Mouse (Mus musculus) liver, adult 2 months (tissue): ENCODE measurements at regions not wholly inside any gene's neighbourhood (a gene's known extent, or its start where the extent isn't known, plus 50 kb on each side); places are given as distances from the start of the nearest gene placed in this dataset.

Experiments
- DNase-seq: peaks from one replicate; pipeline ENCODE4 v3.0.0-alpha.2; 2011; ENCODE audit warnings: low read depth, low spot score; ENCODE audit errors: extremely low read depth
- H3K27ac ChIP-seq: fragments of 200-500 bp; replicated peaks from 2 replicates; pipeline ENCODE4 v1.5.1; 2012; ENCODE audit warnings: low read depth, mild to moderate bottlenecking, control low read depth, inconsistent platforms, low read length; ENCODE audit not compliant: insufficient read depth
- H3K27me3 ChIP-seq: fragments of 200-500 bp; 2 replicates; pipeline ENCODE4 v1.6.1; 2012; ENCODE audit warnings: mild to moderate bottlenecking, moderate library complexity, low read length, inconsistent platforms; ENCODE audit not compliant: control insufficient read depth, insufficient read depth
- H3K36me3 ChIP-seq: fragments of 200-500 bp; 2 replicates; pipeline ENCODE4 v1.6.1; 2012; ENCODE audit warnings: low read length, inconsistent platforms; ENCODE audit not compliant: control insufficient read depth, insufficient read depth
- H3K4me1 ChIP-seq: fragments of 200-500 bp; 2 replicates; pipeline ENCODE4 v1.6.1; 2011; ENCODE audit warnings: low read length; ENCODE audit not compliant: control insufficient read depth, insufficient read depth
- H3K4me3 ChIP-seq: fragments of 200-500 bp; 2 replicates; pipeline ENCODE4 v1.5.1; 2011; ENCODE audit warnings: low read depth, mild to moderate bottlenecking, control low read depth, low read length, moderate library complexity; ENCODE audit not compliant: insufficient read depth
- H3K79me2 ChIP-seq: fragments of 200-500 bp; 2 replicates; pipeline ENCODE4 v1.6.1; 2012; ENCODE audit warnings: inconsistent platforms, mild to moderate bottlenecking, low read length, moderate library complexity; ENCODE audit not compliant: control insufficient read depth, insufficient read depth
- H3K9ac ChIP-seq: fragments of 200-500 bp; 2 replicates; pipeline ENCODE4 v1.6.1; 2012; ENCODE audit warnings: low read depth, mild to moderate bottlenecking, control low read depth, inconsistent platforms, low read length
- CTCF ChIP-seq: fragments of 200-500 bp; IDR thresholded peaks from 2 replicates; pipeline ENCODE4 v1.5.1; 2011; ENCODE audit warnings: low read depth, low read length, control low read depth
- POLR2A ChIP-seq: fragments of 200-500 bp; IDR thresholded peaks from 2 replicates; pipeline ENCODE4 v1.6.1; 2011; ENCODE audit warnings: low read length, control low read depth; ENCODE audit not compliant: insufficient read depth; ENCODE audit errors: extremely low read depth
- WGBS: fragments of 180-500 bp; shearing (Covaris S2); methylation state at CpG from one replicate; pipeline ENCODE4 v1.1.7; 2018; 5-methylcytosine and 5-hydroxymethylcytosine counted together

DNA sequence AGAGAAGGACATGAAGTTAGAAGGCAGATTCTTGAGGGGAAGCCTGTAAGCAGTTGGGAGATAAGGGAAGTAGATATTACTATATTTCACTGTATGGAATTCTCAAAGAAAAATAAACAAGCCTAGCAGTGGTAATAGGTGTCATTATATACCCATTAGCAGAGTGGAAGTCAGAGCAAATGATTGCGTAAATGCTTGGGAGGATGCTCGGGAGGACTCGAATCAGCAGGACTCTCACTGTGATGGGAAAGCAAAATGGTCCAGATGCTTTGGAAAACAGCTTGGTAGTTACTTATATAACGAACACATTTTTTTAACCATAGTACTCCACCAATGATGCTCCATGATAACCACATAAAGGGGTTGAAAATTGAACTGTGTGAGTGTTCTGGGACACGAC lies 100.4 kb upstream of the Bmper start:
- 85% methylated on average over 5 of the region's 5 CpGs for WGBS
- Histone ChIP-seq H3K79me2 (no peaks in the 10 kb centered on the region), H3K4me1 (peaks cover 3% of the 10 kb centered on the region; the same call in 1 of the 2 replicates), H3K27ac (no peak overlapping the region), H3K27me3 (no peaks in the 10 kb centered on the region), H3K9ac (no peak overlapping the region), H3K36me3 (no peaks in the 10 kb centered on the region), H3K4me3 (no peak overlapping the region)
- no peak for DNase-seq
- TF ChIP-seq POLR2A: no peak
- no peak for TF ChIP-seq CTCF

DNA sequence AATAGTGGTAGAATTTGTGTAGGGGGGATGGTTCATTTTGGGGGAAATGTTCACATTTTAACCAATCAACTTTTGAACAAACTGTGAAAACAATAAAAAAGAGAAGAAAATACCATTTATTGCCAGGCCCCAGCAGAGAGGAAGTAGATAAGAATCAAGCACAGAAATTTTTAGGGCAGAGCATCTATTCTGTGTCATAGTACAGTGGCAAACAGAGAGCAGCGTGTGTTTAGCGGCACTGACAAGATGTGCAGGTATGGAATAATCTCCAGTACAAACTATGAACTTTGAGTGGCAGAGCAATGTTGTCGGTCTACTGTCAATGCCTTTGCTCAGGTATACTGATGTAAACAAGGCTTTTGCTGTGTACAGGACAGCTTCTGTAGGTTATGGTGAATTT lies 99.4 kb upstream of the Bmper start:
- no peak for DNase-seq
- no peak overlapping the region for H3K27ac ChIP-seq
- TF ChIP-seq CTCF: no peak
- no peak for TF ChIP-seq POLR2A
- H3K36me3 ChIP-seq: no peaks in the 10 kb centered on the region
- H3K4me1 ChIP-seq: peaks cover 3% of the 10 kb centered on the region; the same call in 1 of the 2 replicates
- H3K9ac ChIP-seq: no peak overlapping the region
- 87% methylated on average over 3 of the region's 3 CpGs for WGBS
- no peaks in the 10 kb centered on the region for H3K27me3 ChIP-seq
- H3K79me2 ChIP-seq: no peaks in the 10 kb centered on the region
- H3K4me3 ChIP-seq: no peak overlapping the region

DNA sequence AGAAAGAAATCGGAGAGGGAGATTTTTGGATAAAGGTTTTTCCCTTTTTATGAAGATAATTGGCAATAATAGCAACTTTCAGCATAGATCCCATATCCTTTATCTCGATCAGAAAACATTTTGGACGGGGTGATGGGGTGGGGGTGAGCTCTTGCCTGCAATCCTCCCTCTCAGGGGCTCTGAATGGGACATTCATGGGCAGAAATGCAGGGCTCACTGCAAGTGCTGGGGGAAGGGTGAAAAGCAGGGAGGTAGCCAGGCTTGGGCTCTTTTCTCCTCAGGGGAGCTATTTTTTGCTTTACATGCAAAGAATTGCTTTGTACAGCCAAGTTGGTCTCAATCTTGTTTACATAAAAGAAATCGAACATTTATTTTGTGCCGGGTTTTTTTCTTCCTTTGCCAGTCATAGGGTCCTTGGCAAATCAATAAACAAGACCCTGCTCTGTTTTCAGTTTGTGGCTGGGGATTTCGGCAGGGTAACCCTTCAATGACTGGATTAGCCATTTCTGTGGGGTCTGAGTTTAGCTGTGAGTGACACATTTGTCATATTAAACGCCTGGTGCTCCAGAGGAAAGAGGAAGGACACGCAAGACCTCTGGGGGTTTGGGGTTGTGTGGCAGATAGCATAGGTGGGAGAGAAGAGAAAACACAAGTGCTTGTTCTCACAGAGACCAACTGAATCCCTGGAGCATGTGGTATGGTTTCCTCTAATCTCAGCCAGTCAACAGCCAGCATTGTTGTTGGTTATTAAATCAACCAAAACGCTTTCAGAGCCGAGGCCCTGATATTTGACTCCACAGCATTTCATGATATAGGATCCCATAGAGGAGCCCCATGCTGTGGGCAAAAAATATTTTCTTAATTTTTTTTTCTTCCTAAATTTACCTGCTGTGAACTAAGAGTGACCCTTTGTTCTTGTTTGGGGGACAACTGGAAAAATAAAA lies 96.8 kb upstream of the Bmper start:
- no peaks in the 10 kb centered on the region for H3K4me1 ChIP-seq
- no peaks in the 10 kb centered on the region for H3K36me3 ChIP-seq
- no peaks in the 10 kb centered on the region for H3K27me3 ChIP-seq
- no peak overlapping the region for H3K27ac ChIP-seq
- DNase-seq: no peak
- no peak overlapping the region for H3K4me3 ChIP-seq
- TF ChIP-seq CTCF (no peak), POLR2A (no peak)
- H3K9ac ChIP-seq: no peak overlapping the region
- 66% methylated on average over 10 of the region's 10 CpGs for WGBS
- H3K79me2 ChIP-seq: no peaks in the 10 kb centered on the region

DNA sequence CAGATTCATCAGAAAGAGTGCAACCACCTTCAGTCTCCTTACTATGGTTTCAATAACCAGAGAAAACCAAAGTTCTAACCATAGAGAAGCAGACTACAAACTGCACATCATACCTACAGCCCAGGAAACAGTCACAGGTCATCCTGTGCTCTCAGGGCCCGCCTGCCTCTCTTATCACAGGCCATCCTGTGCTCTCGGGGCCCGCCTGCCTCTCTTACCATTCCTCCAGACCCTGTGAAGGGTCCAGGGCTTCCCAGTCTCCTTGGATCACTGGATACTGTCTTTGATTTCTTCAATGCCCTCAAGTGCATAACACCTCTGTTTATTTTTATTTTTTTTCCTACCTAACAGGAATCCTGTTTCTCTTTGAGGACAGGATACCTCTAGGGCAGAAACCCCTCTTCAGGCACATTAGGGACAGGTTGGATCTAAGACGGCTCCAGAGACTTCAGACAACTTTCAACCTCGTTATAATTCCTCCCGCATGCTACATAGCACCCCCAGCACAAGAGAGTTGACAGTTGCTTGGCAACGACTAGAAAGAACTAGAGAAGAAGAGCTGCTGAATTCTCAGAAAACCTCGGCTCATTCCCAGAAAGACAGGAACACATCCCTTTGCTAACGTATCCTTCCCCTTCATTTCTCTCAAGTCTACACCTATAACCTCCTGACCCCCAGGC lies 95.4 kb upstream of the Bmper start:
- no peaks in the 10 kb centered on the region for H3K36me3 ChIP-seq
- 80% methylated on average over 9 of the region's 9 CpGs for WGBS
- DNase-seq: no peak

DNA sequence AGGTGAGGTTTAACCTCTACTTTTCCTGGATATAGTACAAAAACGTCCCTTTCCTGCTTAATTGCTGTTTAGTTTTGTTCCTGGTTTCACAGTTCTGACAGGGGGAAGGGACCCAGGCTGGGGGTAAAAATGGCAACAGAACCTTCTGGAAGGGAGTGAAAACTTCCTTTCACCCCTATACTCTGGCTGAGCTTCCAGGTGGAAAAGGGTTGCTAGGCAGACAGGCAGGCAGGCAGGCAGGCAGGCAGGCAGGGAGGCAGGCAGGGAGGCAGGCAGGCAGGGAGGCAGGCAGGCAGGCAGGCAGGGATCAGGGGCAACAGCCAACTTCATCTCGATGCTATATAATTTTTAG lies 94.9 kb upstream of the Bmper start:
- Histone ChIP-seq H3K9ac (no peak overlapping the region), H3K4me1 (no peaks in the 10 kb centered on the region), H3K79me2 (no peaks in the 10 kb centered on the region), H3K27me3 (no peaks in the 10 kb centered on the region), H3K27ac (no peak overlapping the region), H3K36me3 (no peaks in the 10 kb centered on the region), H3K4me3 (no peak overlapping the region)
- no peak for TF ChIP-seq POLR2A
- TF ChIP-seq CTCF: no peak
- 71% methylated on average over 2 of the region's 2 CpGs for WGBS
- DNase-seq: no peak

More for the DNA sequence above, 95.4 kb upstream of the Bmper start:
- no peak for TF ChIP-seq CTCF
- TF ChIP-seq POLR2A: no peak
- Histone ChIP-seq H3K27me3 (no peaks in the 10 kb centered on the region), H3K9ac (no peak overlapping the region), H3K4me1 (no peaks in the 10 kb centered on the region), H3K27ac (no peak overlapping the region), H3K4me3 (no peak overlapping the region), H3K79me2 (no peaks in the 10 kb centered on the region)

DNA sequence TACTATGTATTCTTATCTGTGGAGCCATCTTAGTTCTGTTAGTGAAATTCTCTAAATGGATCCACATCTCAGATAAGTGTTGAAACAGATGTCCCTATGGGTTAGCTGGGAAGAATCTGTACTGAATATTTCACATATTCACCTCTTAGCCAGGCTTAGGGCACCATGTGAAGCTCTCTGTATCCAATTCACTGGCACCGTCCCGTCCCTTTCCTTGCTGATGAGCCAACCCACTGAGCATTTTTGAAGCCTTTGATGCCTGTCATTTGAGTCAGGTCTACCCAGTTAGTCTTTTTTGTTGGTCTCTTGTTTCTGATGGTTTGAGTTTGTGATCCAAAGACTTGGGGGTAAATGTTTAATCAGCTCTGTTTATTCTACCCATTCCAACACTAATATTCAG lies 88.9 kb upstream of the Bmper start:
- H3K4me1 ChIP-seq: no peaks in the 10 kb centered on the region
- DNase-seq: no peak
- no peaks in the 10 kb centered on the region for H3K79me2 ChIP-seq
- no peaks in the 10 kb centered on the region for H3K36me3 ChIP-seq
- no peak for TF ChIP-seq CTCF
- TF ChIP-seq POLR2A: no peak
- H3K4me3 ChIP-seq: no peak overlapping the region
- H3K9ac ChIP-seq: no peak overlapping the region
- no peak overlapping the region for H3K27ac ChIP-seq
- H3K27me3 ChIP-seq: no peaks in the 10 kb centered on the region
- 91% methylated on average over 2 of the region's 2 CpGs for WGBS
